Mouse (Mus musculus) MEL (cell line): ENCODE data around the gene Gm9508.

ENCODE experiments used
- CTCF ChIP-seq, 3 experiments: IDR thresholded peaks in 2 of 3; conservative IDR thresholded peaks in 1 of 3; 2 replicates each; pipeline ENCODE4 v1.5.1; 2011 to 2012; ENCODE audit warnings: low read length in 3 of 3, low read depth in 2 of 3, mild to moderate bottlenecking in 2 of 3, improper control_type of control experiment in 1 of 3, inconsistent platforms in 1 of 3, mixed read lengths in 1 of 3, moderate library complexity in 1 of 3; ENCODE audit not compliant: control insufficient read depth in 1 of 3, insufficient read depth in 1 of 3, poor library complexity in 1 of 3, severe bottlenecking in 1 of 3
- E2F4 ChIP-seq: IDR thresholded peaks from 2 replicates; pipeline ENCODE4 v1.6.1; 2011; ENCODE audit warnings: low read depth, low read length, improper control_type of control experiment, borderline replicate concordance
- ELF1 ChIP-seq: IDR thresholded peaks from 2 replicates; pipeline ENCODE4 v1.6.1; 2014; ENCODE audit warnings: low read depth, mild to moderate bottlenecking, inconsistent platforms, low read length, improper control_type of control experiment, moderate library complexity
- MAZ ChIP-seq: IDR thresholded peaks from 2 replicates; pipeline ENCODE4 v1.6.1; 2012; ENCODE audit warnings: low read depth, mild to moderate bottlenecking, inconsistent platforms, low read length, improper control_type of control experiment
- MXI1 ChIP-seq: IDR thresholded peaks from 2 replicates; pipeline ENCODE4 v1.6.1; 2011; ENCODE audit warnings: mild to moderate bottlenecking, low read depth, low read length, improper control_type of control experiment
- NRF1 ChIP-seq: IDR thresholded peaks from 2 replicates; pipeline ENCODE4 v1.6.1; 2014; ENCODE audit warnings: low read depth, mild to moderate bottlenecking, inconsistent platforms, low read length, improper control_type of control experiment, moderate library complexity; ENCODE audit not compliant: poor library complexity, insufficient read depth, severe bottlenecking
- POLR2A ChIP-seq, 2 experiments: IDR thresholded peaks; 2 replicates each; pipeline ENCODE4 v1.6.1; 2011 to 2012; ENCODE audit warnings: low read length in 2 of 2, mild to moderate bottlenecking in 2 of 2, control low read depth in 1 of 2, improper control_type of control experiment in 1 of 2, low read depth in 1 of 2, moderate library complexity in 1 of 2; ENCODE audit not compliant: control insufficient read depth in 1 of 2, insufficient read depth in 1 of 2, poor library complexity in 1 of 2
- POLR2AphosphoS2 ChIP-seq: IDR thresholded peaks from 2 replicates; pipeline ENCODE4 v1.6.1; 2011; ENCODE audit warnings: low read length, improper control_type of control experiment
- RAD21 ChIP-seq: IDR thresholded peaks from 2 replicates; pipeline ENCODE4 v1.6.1; 2011; ENCODE audit warnings: mild to moderate bottlenecking, low read depth, low read length, improper control_type of control experiment
- RCOR1 ChIP-seq: IDR thresholded peaks from 2 replicates; pipeline ENCODE4 v1.6.1; 2012; ENCODE audit warnings: low read depth, mild to moderate bottlenecking, inconsistent platforms, low read length, improper control_type of control experiment
- TBP ChIP-seq: IDR thresholded peaks from 2 replicates; pipeline ENCODE4 v1.8.0; 2011; ENCODE audit warnings: low read depth, low read length, improper control_type of control experiment
- TCF12 ChIP-seq: IDR thresholded peaks from 2 replicates; pipeline ENCODE4 v1.6.1; 2014; ENCODE audit warnings: low read depth, mild to moderate bottlenecking, inconsistent platforms, low read length, improper control_type of control experiment, moderate library complexity
- USF1 ChIP-seq: IDR thresholded peaks from 2 replicates; pipeline ENCODE4 v1.6.1; 2014; ENCODE audit warnings: low read depth, mild to moderate bottlenecking, inconsistent platforms, low read length, improper control_type of control experiment, moderate library complexity

GRCm38 (mm10) chr10:77697133-77697532 lies at the start of gene Gm9508:
- TF ChIP-seq TBP (no peak), CTCF (IDR thresholded peaks at IDR 0.05 in 2 of 3, conservative IDR thresholded peaks at IDR 0.05 in 1 of 3; ENCODE audit: control insufficient read depth in 1 of 3, insufficient read depth in 1 of 3, low read depth in 2 of 3, low read length in 3 of 3, poor library complexity in 1 of 3, severe bottlenecking in 1 of 3) (no peak), RCOR1 (no peak), POLR2A (IDR thresholded peaks at IDR 0.05; ENCODE audit: control insufficient read depth in 1 of 2, insufficient read depth in 1 of 2, low read depth in 1 of 2, low read length in 2 of 2, poor library complexity in 1 of 2) (no peak), ELF1 (no peak), USF1 (no peak), TCF12 (no peak), NRF1 (no peak), RAD21 (no peak), MAZ (no peak), E2F4 (no peak), POLR2AphosphoS2 (no peak), MXI1 (no peak)
